ENCODE assay signal across 25 mouse cellular contexts in genomic region chr1:168133696-168134095, GRCm38 (mm10).
A peak's percentile ranks its signal among the peaks of the same experiment; 100 is the strongest.
DNase-seq lines count a peak whose midpoint lies in the region; ATAC-seq and TF ChIP-seq lines count a peak whose summit lies in the region.
"Had no signal": no experiment of that assay in that cellular context is flagged by ENCODE, and none has a peak within 500 bp of the region (broad histone marks: within the 10 kb centered on the region; RNA-seq: fewer than 3 reads in every experiment).

No protein-coding gene starts in this region.

- no peak for TF ChIP-seq EP300 in heart, postnatal 0 days (IDR thresholded peaks at IDR 0.05; ENCODE audit: low read depth)

- H3K36me3 ChIP-seq in heart, postnatal 0 days (replicated peaks; ENCODE audit: control insufficient read depth, insufficient read depth, low read length) = no peaks in the 10 kb centered on the region
- H3K36me3 ChIP-seq in hindbrain, embryonic 10.5 days = no peaks in the 10 kb centered on the region
- H3K36me3 ChIP-seq: embryonic facial prominence, embryonic 15.5 days; heart, embryonic 13.5 days; intestine, embryonic 15.5 days; limb, embryonic 15.5 days; liver, embryonic 15.5 days; midbrain, embryonic 12.5 days had no signal

- no peak overlapping the region for H3K4me2 ChIP-seq in heart, postnatal 0 days (ENCODE audit: low read depth, low read length)
- H3K4me2 ChIP-seq: embryonic facial prominence, embryonic 15.5 days; heart, embryonic 13.5 days; intestine, embryonic 15.5 days; limb, embryonic 15.5 days; liver, embryonic 15.5 days; midbrain, embryonic 12.5 days had no signal

- H3K9ac ChIP-seq in heart, postnatal 0 days (replicated peaks; ENCODE audit: low read depth, low read length) = no peak overlapping the region
- H3K9ac ChIP-seq: embryonic facial prominence, embryonic 15.5 days; heart, embryonic 13.5 days; intestine, embryonic 15.5 days; limb, embryonic 15.5 days; liver, embryonic 15.5 days; midbrain, embryonic 12.5 days had no signal

- peak; percentile 26 for DNase-seq in heart, postnatal 0 days (ENCODE audit: low spot score)
- DNase-seq in heart, postnatal 25 days (ENCODE audit: low spot score) = no peak
- DNase-seq in Muller cell, postnatal 12 days (ENCODE audit: inconsistent ontology term) = peak; percentile 51
- DNase-seq in kidney, adult 8-10 months = peak; percentile 21 to 54
- peak; percentile 13 for DNase-seq in kidney, postnatal 10 days
- no peak for DNase-seq in cerebellum, adult 9-11 months
- no peak for DNase-seq in hindbrain, embryonic 10.5 days (ENCODE audit: low spot score)
- DNase-seq: adrenal gland, adult 8-10 months; cerebellum, adult 11-12 months; cerebellum, postnatal 25 days; gastrocnemius, postnatal 25 days; heart, postnatal 4 days; left cerebral cortex, postnatal 4 days; thymus, adult 18-20 months; thymus, postnatal 4 days had no signal

- no peak for ATAC-seq in heart, postnatal 0 days (ENCODE audit: insufficient read depth, low read depth)
- ATAC-seq: activated CD4-positive, CD25-positive, alpha-beta regulatory T cell, adult 4 months; CD4-positive, CD25-positive, alpha-beta regulatory T cell, adult 4 months; hindbrain, embryonic 16.5 days; intestine, embryonic 15.5 days had no signal

- no peaks in the 10 kb centered on the region for H3K4me1 ChIP-seq in heart, postnatal 0 days (ENCODE audit: control insufficient read depth, insufficient read depth)
- peaks cover 19% of the 10 kb centered on the region for H3K4me1 ChIP-seq in hindbrain, embryonic 10.5 days (replicated peaks)
- H3K4me1 ChIP-seq: embryonic facial prominence, embryonic 15.5 days; intestine, embryonic 15.5 days; limb, embryonic 15.5 days; liver, embryonic 15.5 days; midbrain, embryonic 12.5 days had no signal

- no peak for TF ChIP-seq CTCF in heart, postnatal 0 days (IDR thresholded peaks at IDR 0.05; ENCODE audit: low read depth)

- H3K9me3 ChIP-seq in heart, postnatal 0 days (replicated peaks; ENCODE audit: control insufficient read depth, low read length) = no peaks in the 10 kb centered on the region
- no peaks in the 10 kb centered on the region for H3K9me3 ChIP-seq in hindbrain, embryonic 10.5 days
- H3K9me3 ChIP-seq: embryonic facial prominence, embryonic 15.5 days; heart, embryonic 13.5 days; intestine, embryonic 15.5 days; limb, embryonic 15.5 days; liver, embryonic 15.5 days; midbrain, embryonic 12.5 days had no signal

- no peak overlapping the region for H3K4me3 ChIP-seq in heart, postnatal 0 days (ENCODE audit: low read depth, low read length)
- no peak overlapping the region for H3K4me3 ChIP-seq in hindbrain, embryonic 10.5 days
- H3K4me3 ChIP-seq: embryonic facial prominence, embryonic 15.5 days; heart, embryonic 13.5 days; intestine, embryonic 15.5 days; left cerebral cortex, adult 2 months; limb, embryonic 15.5 days; liver, embryonic 15.5 days; midbrain, embryonic 12.5 days had no signal

- no peaks in the 10 kb centered on the region for H3K27me3 ChIP-seq in heart, postnatal 0 days (ENCODE audit: control insufficient read depth, insufficient read depth, low read length)
- H3K27me3 ChIP-seq in hindbrain, embryonic 10.5 days (ENCODE audit: insufficient read depth, poor library complexity, severe bottlenecking) = no peaks in the 10 kb centered on the region
- H3K27me3 ChIP-seq: embryonic facial prominence, embryonic 15.5 days; heart, embryonic 13.5 days; intestine, embryonic 15.5 days; limb, embryonic 15.5 days; liver, embryonic 15.5 days; midbrain, embryonic 12.5 days had no signal

- intact Hi-C loops in heart, postnatal 25 days (cut with DNase I) = no loop called here

- no peak overlapping the region for H3K27ac ChIP-seq in heart, postnatal 0 days (ENCODE audit: low read depth)
- no peak overlapping the region for H3K27ac ChIP-seq in hindbrain, embryonic 10.5 days
- H3K27ac ChIP-seq: embryonic facial prominence, embryonic 15.5 days; heart, embryonic 13.5 days; intestine, embryonic 15.5 days; left cerebral cortex, adult 2 months; limb, embryonic 15.5 days; liver, embryonic 15.5 days; midbrain, embryonic 12.5 days had no signal

Comparison
In these comparisons a context has a peak if more than half of its experiments do, and no peak if none do; other contexts are left out.
1. DNase-seq: peak in heart, postnatal 0 days (single experiment), Muller cell, postnatal 12 days (single experiment), kidney, adult 8-10 months (2 of 2) and kidney, postnatal 10 days (single experiment); none in heart, postnatal 25 days (single experiment), cerebellum, adult 9-11 months (single experiment) and hindbrain, embryonic 10.5 days (single experiment).